In the genomic region with DNA sequence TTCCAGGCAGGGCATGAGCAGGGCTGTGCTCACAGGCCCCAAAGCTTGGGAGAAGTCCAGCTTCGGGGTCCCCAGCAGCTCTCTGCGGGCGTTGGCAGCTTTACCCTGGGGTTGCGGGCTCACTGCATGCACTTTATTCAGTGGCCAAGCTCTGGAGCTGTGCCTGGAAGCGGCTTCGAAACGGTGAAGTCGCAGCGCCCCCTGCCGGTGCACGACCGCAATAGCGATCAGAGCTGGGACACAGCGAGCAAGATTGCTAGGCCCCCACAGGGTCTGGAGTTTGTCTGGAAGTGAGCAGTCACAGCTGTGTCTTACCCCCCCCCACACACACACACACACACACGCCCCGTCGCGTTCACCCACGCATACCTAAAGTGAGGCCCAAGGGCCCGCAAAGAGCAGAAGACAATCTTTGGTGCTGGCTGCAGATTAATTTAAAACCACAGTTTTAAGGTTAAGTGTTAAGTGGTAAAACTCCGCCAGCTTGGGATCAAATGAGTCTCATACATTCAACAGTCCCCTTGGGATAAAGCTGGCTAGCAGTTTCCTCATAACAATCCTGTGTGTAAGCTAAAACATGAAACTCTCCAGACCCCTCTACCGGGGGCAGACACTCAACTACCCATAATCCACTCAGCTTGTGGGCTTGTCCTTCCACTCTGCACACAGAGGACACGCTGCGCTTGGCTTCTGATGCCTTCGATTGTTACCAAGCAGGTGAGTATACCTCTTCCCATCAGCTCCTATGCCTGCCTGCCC, we compare ENCODE assay signal across 8 mouse cellular contexts. TPM values are rescaled to one million over a fixed set of nuclear protein-coding genes. Genes with fewer than 3 reads are reported as not detected.
DNase-seq lines count a peak whose midpoint lies in the region; ATAC-seq and TF ChIP-seq lines count a peak whose summit lies in the region.

No protein-coding gene starts in this region.

- ATAC-seq in embryonic facial prominence, embryonic 14.5 days (ENCODE audit: low read depth): peak; percentile 84
- ATAC-seq in kidney, postnatal 0 days (replicated peaks; ENCODE audit: low FRiP score, low read depth): 0 out of 2 replicates have a peak, but pooled peaks have one; percentile 57

- no peak overlapping the region for H3K27ac ChIP-seq in embryonic facial prominence, embryonic 14.5 days (replicated peaks; ENCODE audit: low read depth, low read length)
- no peak overlapping the region for H3K27ac ChIP-seq in kidney, postnatal 0 days

- 0 out of 2 replicates have a peak overlapping the region, but pooled peaks have one; percentile 22 for H3K9ac ChIP-seq in embryonic facial prominence, embryonic 14.5 days (ENCODE audit: low read depth, low read length)
- H3K9ac ChIP-seq in kidney, postnatal 0 days (ENCODE audit: low read depth, low read length): no peak overlapping the region

- H3K27me3 ChIP-seq in embryonic facial prominence, embryonic 14.5 days (replicated peaks; ENCODE audit: control insufficient read depth, insufficient read depth, low read length): peaks cover 48% of the 10 kb centered on the region
- peaks cover 33% of the 10 kb centered on the region for H3K27me3 ChIP-seq in kidney, postnatal 0 days (ENCODE audit: insufficient read depth, low read length)

- H3K36me3 ChIP-seq in embryonic facial prominence, embryonic 14.5 days (ENCODE audit: control insufficient read depth, insufficient read depth, low read length): no peaks in the 10 kb centered on the region
- no peaks in the 10 kb centered on the region for H3K36me3 ChIP-seq in kidney, postnatal 0 days (ENCODE audit: insufficient read depth, low read length)

- H3K4me2 ChIP-seq in embryonic facial prominence, embryonic 14.5 days (ENCODE audit: low read depth, low read length): peak overlapping the region; percentile 35
- 0 out of 2 replicates have a peak overlapping the region, but pooled peaks have one; percentile 7 for H3K4me2 ChIP-seq in kidney, postnatal 0 days (ENCODE audit: low read length)

- peak; percentile 92 for TF ChIP-seq CTCF in kidney, postnatal 0 days (IDR thresholded peaks at IDR 0.05; ENCODE audit: low read depth)

- H3K4me1 ChIP-seq in embryonic facial prominence, embryonic 14.5 days (ENCODE audit: control insufficient read depth, insufficient read depth, low read length): 0 out of 2 replicates have a peak, but pooled peaks cover 4% of the 10 kb centered on the region
- no peaks in the 10 kb centered on the region for H3K4me1 ChIP-seq in kidney, postnatal 0 days (replicated peaks; ENCODE audit: insufficient read depth, low read length)

- WGBS in embryonic facial prominence, embryonic 14.5 days: 17% methylated on average over 19 of the region's 25 CpGs
- WGBS in kidney, postnatal 0 days: 13% methylated on average over 25 of the region's 25 CpGs

- H3K4me3 ChIP-seq in embryonic facial prominence, embryonic 14.5 days (ENCODE audit: low read depth, low read length): no peak overlapping the region
- no peak overlapping the region for H3K4me3 ChIP-seq in kidney, postnatal 0 days (replicated peaks; ENCODE audit: low read depth, low read length)

- H3K9me3 ChIP-seq in embryonic facial prominence, embryonic 14.5 days (ENCODE audit: control insufficient read depth, low read length): no peaks in the 10 kb centered on the region
- H3K9me3 ChIP-seq in kidney, postnatal 0 days (replicated peaks; ENCODE audit: low read length): no peaks in the 10 kb centered on the region

- DNase-seq in B cell, adult 2 months: peak; percentile 89 to 90
- peak; percentile 75 to 79 for DNase-seq in adrenal gland, postnatal 4 days (ENCODE audit: low spot score in 2 of 2)
- peak; percentile 85 for DNase-seq in embryonic facial prominence, embryonic 14.5 days (ENCODE audit: low spot score)
- peak; percentile 28 to 45 for DNase-seq in heart, adult 9 months (ENCODE audit: low spot score in 2 of 2)
- peak; percentile 81 for DNase-seq in kidney, postnatal 0 days (ENCODE audit: low spot score)
- DNase-seq in liver: peak; percentile 72
- DNase-seq in naive thymus-derived CD4-positive, alpha-beta T cell, adult 2 months (ENCODE audit: low read depth): peak; percentile 78
- DNase-seq in spleen, postnatal 4 days (ENCODE audit: low spot score in 2 of 2): peak; percentile 68 to 92

RNA-seq across cellular contexts. Expression of a gene that starts 39.0 kb away (rescaled TPM):
- not detected for total RNA-seq in adrenal gland, postnatal 4 days (2021)
- not detected in 2 replicates for polyA plus RNA-seq in embryonic facial prominence, embryonic 14.5 days (2014; fragmentation: Nextera tagmentation; extraction: Ambion mirVana)
- polyA plus RNA-seq in kidney, postnatal 0 days (2015; fragmentation: Nextera tagmentation; extraction: Ambion mirVana): not detected in 2 replicates

RNA-seq across cellular contexts. Expression of a gene that starts 42.2 kb away (rescaled TPM):
- total RNA-seq in adrenal gland, postnatal 4 days (2021): 1 to 10 TPM in 1 of 2 experiments, not detected in 1; 1.8 TPM
- polyA plus RNA-seq in embryonic facial prominence, embryonic 14.5 days (2014; fragmentation: Nextera tagmentation; extraction: Ambion mirVana): not detected in 2 replicates
- polyA plus RNA-seq in kidney, postnatal 0 days (2015; fragmentation: Nextera tagmentation; extraction: Ambion mirVana): not detected in 2 replicates

Comparison
In these comparisons a context has a peak if more than half of its experiments do, and no peak if none do; other contexts are left out.
1. DNase-seq: peak in every context shown above with its lines; median percentile 90 in B cell, adult 2 months; 85 in embryonic facial prominence, embryonic 14.5 days; 81 in kidney, postnatal 0 days; 80 in spleen, postnatal 4 days; 78 in naive thymus-derived CD4-positive, alpha-beta T cell, adult 2 months; 77 in adrenal gland, postnatal 4 days; 72 in liver; 36 in heart, adult 9 months.